Mouse (Mus musculus): ENCODE measurements at regions not wholly inside any gene's neighbourhood (a gene's known extent, or its start where the extent isn't known, plus 50 kb on each side); places are given as distances from the start of the nearest gene placed in this dataset.

GRCm38 (mm10) chr8:126735488-126736440 is 142.0 kb upstream of the Irf2bp2 start:
- H3K9me3 ChIP-seq: no peaks in the 10 kb centered on the region
- no peak overlapping the region for H3K4me3 ChIP-seq
- H3K9ac ChIP-seq: peak overlapping the region; percentile 61
- peaks cover 39% of the 10 kb centered on the region for H3K4me1 ChIP-seq
- WGBS: 33% methylated on average over 25 of the region's 25 CpGs
- peak overlapping the region; percentile 41 for H3K4me2 ChIP-seq
- no peaks in the 10 kb centered on the region for H3K36me3 ChIP-seq
- peak; percentile 59; the same call in 1 of the 2 replicates for ATAC-seq (ENCODE audit: extremely low read depth, insufficient number of reproducible peaks, low FRiP score, low TSS enrichment)
- H3K27me3 ChIP-seq (replicated peaks): no peaks in the 10 kb centered on the region
- H3K27ac ChIP-seq (replicated peaks): peak overlapping the region; percentile 97

DNA sequence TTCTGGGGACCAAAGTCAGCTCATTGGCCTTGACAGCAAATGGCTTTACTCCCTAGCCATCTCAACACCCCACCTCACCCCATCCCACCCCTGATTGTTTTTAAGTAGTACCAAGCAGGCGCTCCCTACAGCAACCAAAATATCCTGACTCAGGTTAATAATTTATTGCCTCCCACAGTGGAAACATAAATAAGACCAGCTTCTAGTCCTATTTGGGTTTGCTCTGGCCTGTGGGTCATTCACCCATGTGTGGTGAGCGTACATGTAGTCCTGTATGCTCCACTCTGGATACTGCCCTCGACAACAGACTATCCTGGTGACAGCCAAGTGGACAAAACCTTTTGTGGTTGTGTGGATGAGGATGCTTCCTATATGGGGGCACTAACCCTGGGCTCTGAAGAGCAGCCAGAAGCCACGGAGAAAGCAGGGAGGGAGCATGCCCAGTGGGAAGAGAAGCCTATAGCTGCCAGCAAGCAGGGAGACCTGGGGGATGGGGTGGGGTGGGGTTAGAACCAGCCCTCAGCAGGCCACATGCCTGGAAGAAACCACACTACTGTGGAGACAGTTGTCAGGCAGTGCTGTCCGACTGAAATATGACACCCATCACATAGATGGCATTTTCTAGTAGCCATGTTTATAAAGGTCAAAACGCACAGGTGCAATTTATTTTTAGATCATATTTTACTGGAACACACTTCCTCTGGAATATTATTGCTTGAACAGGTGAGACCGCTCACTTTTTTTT is 141.1 kb upstream of the Irf2bp2 start:
- H3K4me2 ChIP-seq: no peak overlapping the region
- peaks cover 39% of the 10 kb centered on the region for H3K4me1 ChIP-seq
- 65% methylated on average over 7 of the region's 7 CpGs for WGBS
- H3K4me3 ChIP-seq: no peak overlapping the region
- 0 out of 2 replicates have a peak overlapping the region, but pooled peaks have one; percentile 37 for H3K9ac ChIP-seq
- no peaks in the 10 kb centered on the region for H3K27me3 ChIP-seq (replicated peaks)
- no peaks in the 10 kb centered on the region for H3K9me3 ChIP-seq
- no peaks in the 10 kb centered on the region for H3K36me3 ChIP-seq
- peak overlapping the region; percentile 97 for H3K27ac ChIP-seq (replicated peaks)
- ATAC-seq (ENCODE audit: extremely low read depth, insufficient number of reproducible peaks, low FRiP score, low TSS enrichment): no peak

DNA sequence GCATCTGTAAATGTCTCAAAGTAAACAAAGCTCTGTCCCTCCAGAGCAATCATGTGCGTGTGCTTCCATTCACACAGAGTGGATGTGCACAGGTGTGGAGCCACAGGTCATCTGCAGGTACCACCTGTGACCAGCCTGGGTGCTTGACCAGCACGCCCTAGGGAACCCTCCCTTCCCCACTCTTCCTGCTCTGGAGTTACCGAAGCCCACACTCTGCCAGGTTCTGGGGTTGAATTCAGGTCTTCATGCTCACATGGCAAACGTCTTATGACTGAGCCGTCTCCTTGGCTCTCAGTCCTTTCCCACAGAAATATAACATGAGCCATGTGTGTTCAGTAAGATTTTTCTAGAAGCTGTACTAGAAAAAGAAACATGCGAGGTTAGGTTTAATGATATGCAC is 140.0 kb upstream of the Irf2bp2 start:
- H3K27me3 ChIP-seq (replicated peaks): no peaks in the 10 kb centered on the region
- H3K27ac ChIP-seq (replicated peaks): no peak overlapping the region
- no peaks in the 10 kb centered on the region for H3K9me3 ChIP-seq
- no peaks in the 10 kb centered on the region for H3K36me3 ChIP-seq
- no peak overlapping the region for H3K4me2 ChIP-seq
- 0 out of 2 replicates have a peak overlapping the region, but pooled peaks have one; percentile 15 for H3K9ac ChIP-seq
- H3K4me1 ChIP-seq: peaks cover 39% of the 10 kb centered on the region
- ATAC-seq (ENCODE audit: extremely low read depth, insufficient number of reproducible peaks, low FRiP score, low TSS enrichment): no peak
- 82% methylated on average over 6 of the region's 6 CpGs for WGBS
- no peak overlapping the region for H3K4me3 ChIP-seq

- Histone ChIP-seq H3K4me3 (no peak overlapping the region), H3K4me2 (no peak overlapping the region)
- WGBS: 73% methylated on average over 7 of the region's 7 CpGs
These were observed 139.5 kb upstream of the Irf2bp2 start for GRCm38 (mm10) chr8:126733307-126733706.

GRCm38 (mm10) chr8:126730017-126730631 is 136.3 kb upstream of the Irf2bp2 start:
- WGBS: 89% methylated on average over 3 of the region's 3 CpGs
- Histone ChIP-seq H3K4me3 (no peak overlapping the region), H3K27me3 (replicated peaks) (no peaks in the 10 kb centered on the region), H3K9ac (no peak overlapping the region), H3K4me1 (peaks cover 12% of the 10 kb centered on the region), H3K27ac (replicated peaks) (no peak overlapping the region), H3K36me3 (no peaks in the 10 kb centered on the region), H3K9me3 (0 out of 2 replicates have a peak, but pooled peaks cover 5% of the 10 kb centered on the region), H3K4me2 (no peak overlapping the region)
- ATAC-seq (ENCODE audit: extremely low read depth, insufficient number of reproducible peaks, low FRiP score, low TSS enrichment): no peak

More at GRCm38 (mm10) chr8:126733307-126733706, 139.5 kb upstream of the Irf2bp2 start:
- no peak for ATAC-seq (ENCODE audit: extremely low read depth, insufficient number of reproducible peaks, low FRiP score, low TSS enrichment)
- Histone ChIP-seq H3K9ac (no peak overlapping the region), H3K4me1 (peaks cover 39% of the 10 kb centered on the region), H3K27ac (replicated peaks) (no peak overlapping the region), H3K27me3 (replicated peaks) (no peaks in the 10 kb centered on the region), H3K36me3 (no peaks in the 10 kb centered on the region), H3K9me3 (no peaks in the 10 kb centered on the region)

- no peaks in the 10 kb centered on the region for H3K36me3 ChIP-seq
- no peak overlapping the region for H3K4me2 ChIP-seq
- H3K27me3 ChIP-seq (replicated peaks): no peaks in the 10 kb centered on the region
- H3K9ac ChIP-seq: no peak overlapping the region
- peaks cover 3% of the 10 kb centered on the region; the same call in 1 of the 2 replicates for H3K4me1 ChIP-seq
- no peak overlapping the region for H3K27ac ChIP-seq (replicated peaks)
- no peak overlapping the region for H3K4me3 ChIP-seq
- WGBS: 79% methylated on average over 12 of the region's 12 CpGs
- H3K9me3 ChIP-seq: 0 out of 2 replicates have a peak, but pooled peaks cover 5% of the 10 kb centered on the region
- no peak for ATAC-seq (ENCODE audit: extremely low read depth, insufficient number of reproducible peaks, low FRiP score, low TSS enrichment)
These were observed 135.3 kb upstream of the Irf2bp2 start for GRCm38 (mm10) chr8:126728987-126729632.

DNA sequence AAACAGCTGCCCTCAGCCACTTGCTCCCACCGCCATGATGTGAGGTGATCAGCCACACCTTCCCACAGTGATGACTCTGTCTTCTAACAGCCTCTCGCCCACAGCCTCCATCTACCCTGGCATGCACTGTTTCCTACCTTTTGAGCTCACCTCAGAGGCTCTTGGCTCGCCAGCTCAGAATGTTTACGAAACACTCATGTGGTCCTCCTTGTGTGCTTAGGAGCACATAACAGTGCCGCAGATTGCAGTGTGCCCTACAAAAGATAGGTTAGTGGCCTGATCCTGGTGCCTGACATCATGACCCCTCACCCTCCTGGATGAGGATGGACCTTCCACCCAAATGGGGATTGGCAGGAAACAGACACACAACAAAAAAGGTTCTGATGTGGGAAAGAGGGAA is 134.3 kb upstream of the Irf2bp2 start:
- WGBS: 84% methylated on average over 5 of the region's 5 CpGs
- H3K4me1 ChIP-seq: peaks cover 3% of the 10 kb centered on the region; the same call in 1 of the 2 replicates
- H3K27ac ChIP-seq (replicated peaks): no peak overlapping the region
- no peak overlapping the region for H3K9ac ChIP-seq
- no peaks in the 10 kb centered on the region for H3K27me3 ChIP-seq (replicated peaks)
- no peak for ATAC-seq (ENCODE audit: extremely low read depth, insufficient number of reproducible peaks, low FRiP score, low TSS enrichment)
- 0 out of 2 replicates have a peak, but pooled peaks cover 5% of the 10 kb centered on the region for H3K9me3 ChIP-seq
- no peak overlapping the region for H3K4me2 ChIP-seq
- no peaks in the 10 kb centered on the region for H3K36me3 ChIP-seq
- no peak overlapping the region for H3K4me3 ChIP-seq

DNA sequence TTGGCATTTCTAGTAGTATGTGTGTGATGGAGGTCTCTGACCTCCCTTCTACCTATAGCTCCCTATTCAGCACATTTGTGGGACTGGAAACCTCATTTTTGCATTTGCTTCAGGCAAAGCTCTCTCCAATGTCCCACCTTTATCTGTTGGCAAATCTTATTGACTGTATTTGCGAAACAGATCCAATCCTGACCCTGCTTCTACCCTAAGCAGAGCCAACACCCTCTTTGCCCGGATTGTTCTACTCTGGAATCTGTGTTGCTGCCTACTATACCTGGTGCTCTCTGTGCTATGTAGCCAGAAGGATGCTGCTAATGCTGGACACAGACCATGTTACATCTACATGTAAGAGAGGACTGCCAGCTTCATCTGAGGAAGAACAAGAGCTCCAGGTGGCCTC is 133.3 kb upstream of the Irf2bp2 start:
- Histone ChIP-seq H3K27me3 (replicated peaks) (no peaks in the 10 kb centered on the region), H3K4me1 (peaks cover 2% of the 10 kb centered on the region; the same call in 1 of the 2 replicates), H3K4me3 (no peak overlapping the region), H3K27ac (replicated peaks) (no peak overlapping the region), H3K9ac (no peak overlapping the region), H3K4me2 (no peak overlapping the region), H3K36me3 (no peaks in the 10 kb centered on the region), H3K9me3 (0 out of 2 replicates have a peak, but pooled peaks cover 5% of the 10 kb centered on the region)
- no peak for ATAC-seq (ENCODE audit: extremely low read depth, insufficient number of reproducible peaks, low FRiP score, low TSS enrichment)
- WGBS: 79% methylated on average over 2 of the region's 2 CpGs

DNA sequence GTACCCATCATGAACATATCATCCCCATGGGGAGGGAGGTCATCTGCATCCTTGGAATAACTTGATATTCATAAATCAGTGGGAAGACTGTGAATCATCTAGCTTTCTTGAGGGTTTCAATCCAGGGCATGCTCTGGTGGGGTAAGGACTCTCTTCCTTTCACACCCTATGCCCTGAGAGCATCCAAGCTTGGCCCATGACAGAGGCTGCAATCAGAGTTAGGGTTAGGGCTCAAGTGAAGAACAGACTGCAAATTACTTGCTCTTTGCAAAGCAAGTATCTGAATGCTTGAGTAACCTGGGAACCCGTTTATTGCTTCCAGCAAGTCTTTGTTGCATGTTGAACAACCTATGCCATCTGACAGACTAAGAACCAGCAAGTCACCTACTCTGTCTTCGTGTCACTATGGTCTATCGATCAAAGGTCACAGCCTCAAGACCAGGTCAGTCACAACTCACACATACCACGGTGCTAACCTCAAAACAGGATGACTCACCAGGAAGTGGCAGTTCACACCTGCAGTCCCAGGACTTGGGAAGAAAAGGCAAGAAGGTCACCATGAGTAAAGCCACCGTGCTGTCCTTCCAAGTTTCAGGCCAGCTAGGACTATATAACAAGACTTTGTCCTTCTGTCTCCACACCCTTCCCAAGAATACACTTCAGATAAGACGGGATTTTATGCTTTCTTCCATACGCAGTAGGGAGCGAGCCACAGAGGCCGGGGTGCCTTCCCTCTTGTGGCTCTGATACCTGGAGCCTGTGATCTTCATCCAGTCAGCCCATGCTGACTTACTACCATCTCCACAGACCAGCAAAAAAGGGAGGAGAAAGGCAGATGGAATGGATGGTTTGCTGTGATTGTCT is 129.7 kb upstream of the Irf2bp2 start:
- no peak for ATAC-seq (ENCODE audit: extremely low read depth, insufficient number of reproducible peaks, low FRiP score, low TSS enrichment)
- no peak overlapping the region for H3K4me2 ChIP-seq
- peaks cover 6% of the 10 kb centered on the region for H3K4me1 ChIP-seq
- no peak overlapping the region for H3K9ac ChIP-seq
- H3K27me3 ChIP-seq (replicated peaks): no peaks in the 10 kb centered on the region
- 0 out of 2 replicates have a peak, but pooled peaks cover 5% of the 10 kb centered on the region for H3K9me3 ChIP-seq
- H3K36me3 ChIP-seq: no peaks in the 10 kb centered on the region
- WGBS: 77% methylated on average over 9 of the region's 9 CpGs
- H3K27ac ChIP-seq (replicated peaks): no peak overlapping the region
- H3K4me3 ChIP-seq: no peak overlapping the region

- Histone ChIP-seq H3K9ac (no peak overlapping the region), H3K9me3 (0 out of 2 replicates have a peak, but pooled peaks cover 3% of the 10 kb centered on the region), H3K27me3 (replicated peaks) (no peaks in the 10 kb centered on the region), H3K4me2 (no peak overlapping the region), H3K27ac (replicated peaks) (no peak overlapping the region), H3K36me3 (no peaks in the 10 kb centered on the region), H3K4me1 (peaks cover 6% of the 10 kb centered on the region), H3K4me3 (no peak overlapping the region)
- WGBS: 65% methylated on average over 10 of the region's 10 CpGs
- no peak for ATAC-seq (ENCODE audit: extremely low read depth, insufficient number of reproducible peaks, low FRiP score, low TSS enrichment)
These were observed 127.8 kb upstream of the Irf2bp2 start for GRCm38 (mm10) chr8:126721621-126722020.
